Mouse (Mus musculus) layer of hippocampus, adult 8-10 months (tissue): Measurements from ENCODE around the gene Tas2r123. TPM values are rescaled to one million over a fixed set of nuclear protein-coding genes. Genes with fewer than 3 reads are reported as not detected.

ENCODE experiments used
- DNase-seq, 2 experiments: peaks; one replicate each; pipeline ENCODE4 v3.0.0; 2022; ENCODE audit warnings: low spot score in 2 of 2
- total RNA-seq, 4 experiments: library from RNA; stranded (reverse); gene quantifications; 2 replicates each; pipeline ENCODE4 v1.2.4; 2022

Tas2r123 gene
- total RNA-seq: not detected

DNA sequence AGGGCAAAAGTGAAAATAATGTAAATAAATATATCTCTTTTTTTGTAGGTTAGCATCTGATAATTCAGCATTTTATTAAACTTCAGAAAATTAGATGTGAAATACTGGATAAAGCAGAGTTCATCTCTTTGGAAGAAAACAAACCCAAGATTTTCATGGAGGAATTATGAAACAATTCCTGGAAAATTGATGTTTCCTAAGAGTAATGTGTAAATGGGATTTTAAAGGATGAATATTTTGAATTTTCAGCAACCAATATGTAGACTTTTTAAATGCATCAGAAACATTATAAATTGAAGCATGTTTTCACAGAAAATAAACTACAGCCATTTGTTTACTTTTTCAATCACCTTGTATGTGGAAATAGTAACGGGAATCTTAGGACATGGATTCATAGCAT lies at the start of gene Tas2r123:
TSS of gene Tas2r123 (plus strand) at position 301 of the 400 bp plus-strand sequence.
- no peak for DNase-seq

DNA sequence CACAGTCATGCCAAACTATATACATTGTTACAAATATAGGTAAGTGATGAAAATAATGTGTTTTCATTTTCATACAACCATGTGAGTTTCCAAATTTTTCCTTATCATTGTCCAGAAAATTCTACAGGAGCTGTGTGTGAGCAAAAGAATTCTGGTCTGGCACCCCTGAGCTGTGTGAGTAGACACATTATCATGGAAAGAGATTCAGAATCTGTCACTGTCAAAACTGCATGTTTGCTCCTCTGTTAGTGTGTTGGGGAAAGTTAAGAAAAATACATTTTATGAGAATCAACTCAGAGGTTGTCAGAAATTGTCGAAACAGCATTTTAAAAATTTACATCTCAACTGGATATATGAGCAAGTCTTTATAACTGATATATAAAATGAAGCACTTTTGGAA lies 44.4 kb upstream of the Tas2r123 start, which contains the start of gene Tas2r117:
TSS of gene Tas2r117 (plus strand) at position 301 of the 400 bp plus-strand sequence.
- no peak for DNase-seq

GRCm38 (mm10) chr6:132855138-132855537 lies 8.2 kb downstream of the Tas2r123 start, which contains the start of gene Tas2r116:
TSS of gene Tas2r116 (plus strand) at chr6:132855438.
- DNase-seq: no peak

DNA sequence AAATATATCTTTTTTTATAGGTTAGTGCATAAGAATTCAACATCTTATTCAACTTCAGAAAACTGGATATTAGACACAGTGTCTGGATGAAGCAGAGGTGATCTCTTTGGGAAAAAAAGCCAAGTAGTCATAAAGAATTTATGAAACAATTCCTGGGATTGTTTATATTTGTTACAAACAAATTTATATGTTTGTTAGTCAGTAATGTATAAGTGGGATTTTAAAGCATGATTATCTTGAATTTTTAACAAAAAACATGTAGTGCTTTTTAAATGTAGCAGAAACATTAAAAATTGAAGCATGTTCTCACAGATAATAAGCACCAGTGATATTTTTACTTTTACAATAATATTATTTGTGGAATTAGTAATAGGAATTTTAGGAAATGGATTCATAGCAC lies 20.8 kb downstream of the Tas2r123 start, which contains the start of gene Tas2r110:
TSS of gene Tas2r110 (plus strand) at position 301 of the 400 bp plus-strand sequence.
- no peak for DNase-seq

GRCm38 (mm10) chr6:132892711-132893110 lies 45.8 kb downstream of the Tas2r123 start, which contains the start of gene Tas2r113:
TSS of gene Tas2r113 (plus strand) at chr6:132893011.
- DNase-seq: no peak

Other genes with a start within 250 kb of the Tas2r123 start
- not detected for gene A630073D07Rik, start 195.6 kb upstream of the Tas2r123 start, total RNA-seq
- not detected for gene Tas2r120, start 190.2 kb upstream of the Tas2r123 start, total RNA-seq
- not detected for gene Tas2r121, start 146.1 kb upstream of the Tas2r123 start, total RNA-seq
- gene Tas2r122, start 135.2 kb upstream of the Tas2r123 start, total RNA-seq: not detected
- not detected for gene Tas2r115, start 109.1 kb upstream of the Tas2r123 start, total RNA-seq
- not detected for gene Tas2r124, start 92.4 kb upstream of the Tas2r123 start, total RNA-seq
- not detected for gene Tas2r102, start 85.0 kb upstream of the Tas2r123 start, total RNA-seq
- not detected for gene Tas2r136, start 69.0 kb upstream of the Tas2r123 start, total RNA-seq
- not detected for gene Tas2r117, start 44.3 kb upstream of the Tas2r123 start, total RNA-seq
- gene Tas2r116, start 8.3 kb downstream of the Tas2r123 start, total RNA-seq: not detected
- not detected for gene Tas2r110, start 20.9 kb downstream of the Tas2r123 start, total RNA-seq
- gene Tas2r113, start 45.9 kb downstream of the Tas2r123 start, total RNA-seq: not detected
- not detected for gene Tas2r125, start 62.5 kb downstream of the Tas2r123 start, total RNA-seq
- not detected for gene Tas2r129, start 104.0 kb downstream of the Tas2r123 start, total RNA-seq
- gene Tas2r131, start 110.8 kb downstream of the Tas2r123 start, total RNA-seq: not detected
- not detected for gene Tas2r109, start 133.8 kb downstream of the Tas2r123 start, total RNA-seq
- gene Tas2r103, start 190.0 kb downstream of the Tas2r123 start, total RNA-seq: not detected
- gene Tas2r140, start 208.7 kb downstream of the Tas2r123 start, total RNA-seq: not detected